Mouse (Mus musculus): ENCODE results near the gene Adamts17.

The Adamts17 gene

GRCm38 (mm10) chr7:66931291-66931690, 91.8 kb downstream of the Adamts17 start:
- DNase-seq (ENCODE audit: low read depth, low spot score), result no peak

- DNase-seq (ENCODE audit: low read depth, low spot score), result no peak
Observed at GRCm38 (mm10) chr7:66933251-66933650, 93.7 kb downstream of the Adamts17 start.

DNA sequence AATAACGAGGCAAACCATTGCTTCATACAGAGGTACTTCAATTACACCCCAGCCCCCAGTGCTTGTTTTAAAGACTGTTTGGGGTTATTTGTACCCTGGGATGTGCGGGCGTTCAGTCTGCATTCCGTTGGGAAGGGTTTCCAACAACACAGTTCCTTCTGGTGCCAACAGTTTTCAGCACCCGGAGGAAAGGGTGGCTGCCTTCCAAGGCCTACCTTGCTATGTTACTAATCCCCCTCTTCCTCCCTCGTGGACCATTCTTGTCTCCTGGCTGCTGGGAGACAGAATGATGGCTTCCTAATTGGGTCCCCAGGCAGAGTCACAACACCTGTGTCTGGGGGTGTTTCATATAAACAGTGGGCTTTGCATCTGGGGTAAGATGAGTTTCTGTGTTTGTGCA, 94.5 kb downstream of the Adamts17 start:
- no peak for DNase-seq (ENCODE audit: low read depth, low spot score)

DNA sequence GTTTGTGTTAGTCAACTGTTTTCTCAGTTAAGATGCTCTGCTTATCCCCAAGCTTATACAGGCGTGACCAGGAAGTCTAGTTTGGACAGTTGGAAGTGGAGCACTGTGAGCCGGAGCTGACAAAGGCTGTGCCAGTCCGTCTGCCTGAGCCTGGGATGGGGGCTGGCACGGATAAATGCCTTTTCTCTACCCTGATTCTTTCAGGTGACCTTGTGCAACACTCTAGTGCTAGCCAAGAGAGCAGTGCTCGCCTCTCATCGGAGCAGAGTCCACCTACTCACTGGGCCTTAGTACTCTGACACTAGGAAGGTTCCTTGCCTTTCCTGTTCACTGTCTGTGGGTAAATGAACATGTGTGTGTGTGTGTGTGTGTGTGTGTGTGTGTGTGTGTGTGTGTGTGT, 95.5 kb downstream of the Adamts17 start:
- no peak for DNase-seq (ENCODE audit: low read depth, low spot score)

GRCm38 (mm10) chr7:66936042-66936755, 96.7 kb downstream of the Adamts17 start:
- DNase-seq (ENCODE audit: low read depth, low spot score), result no peak

- DNase-seq (ENCODE audit: low read depth, low spot score), result no peak
Observed at GRCm38 (mm10) chr7:66936911-66937310, 97.4 kb downstream of the Adamts17 start.

GRCm38 (mm10) chr7:66938988-66939783, 99.7 kb downstream of the Adamts17 start:
- DNase-seq (ENCODE audit: low read depth, low spot score), result no peak

DNA sequence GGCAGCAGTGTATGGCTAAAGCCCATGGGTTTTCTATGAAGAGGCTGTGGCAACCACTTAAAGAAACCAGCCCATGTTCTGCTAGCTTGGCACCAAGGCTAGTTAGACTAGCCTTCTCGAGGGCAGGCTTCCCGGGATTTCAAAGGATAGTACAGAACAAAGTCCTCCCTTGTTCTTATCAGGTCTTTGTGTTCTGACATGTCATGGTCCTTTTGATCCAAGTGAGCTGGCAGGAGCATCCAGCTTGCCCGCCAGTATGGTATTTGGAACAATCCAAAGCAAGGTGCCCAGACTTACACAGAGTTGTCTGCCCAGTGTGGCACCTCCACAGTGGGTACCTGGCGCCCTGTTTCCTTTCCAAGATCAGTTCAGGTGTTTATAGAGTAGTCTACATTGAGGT, 101.2 kb downstream of the Adamts17 start:
- DNase-seq (ENCODE audit: low read depth, low spot score), result no peak

DNA sequence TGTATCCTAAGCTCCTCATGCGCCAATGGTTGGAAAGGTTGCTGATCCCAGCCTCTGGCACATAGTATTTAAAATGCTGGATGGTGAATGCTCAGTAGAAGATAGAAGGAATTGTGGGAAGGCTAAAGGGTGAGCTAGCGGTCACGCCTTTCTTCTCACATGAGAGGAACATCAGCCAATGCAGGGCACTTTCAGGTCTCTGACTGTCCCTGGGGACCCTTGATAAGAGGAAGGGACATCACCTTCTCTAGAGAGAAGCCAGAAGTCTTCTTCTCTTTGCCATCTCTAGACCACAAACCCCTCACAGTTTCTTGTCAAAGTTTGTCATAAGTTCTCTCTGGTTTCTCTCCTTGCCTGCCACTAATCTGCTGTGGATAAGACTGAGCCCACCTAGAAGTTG, 109.5 kb downstream of the Adamts17 start:
- DNase-seq (ENCODE audit: low read depth, low spot score), result no peak

- no peak for DNase-seq (ENCODE audit: low read depth, low spot score)
Observed at GRCm38 (mm10) chr7:66952921-66953320, 113.4 kb downstream of the Adamts17 start.

DNA sequence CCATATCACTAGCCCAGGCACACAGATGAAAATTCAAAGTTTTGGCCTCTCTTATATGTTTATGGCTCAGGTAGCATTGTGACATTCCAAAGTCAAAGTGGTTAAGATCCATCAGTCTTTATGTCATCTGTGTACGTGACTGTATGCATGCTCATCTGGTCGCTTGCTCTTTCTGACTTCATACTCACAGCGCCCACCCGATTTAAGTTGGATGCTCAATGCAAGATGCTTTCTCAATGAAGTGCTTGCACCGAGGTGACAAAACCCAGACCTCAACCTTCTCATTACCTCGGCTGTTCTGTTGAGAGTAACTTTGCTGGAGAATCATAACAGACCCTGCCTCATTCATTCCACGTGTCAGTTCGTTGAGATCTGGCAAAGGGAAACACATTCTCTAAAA, 114.5 kb downstream of the Adamts17 start:
- no peak for DNase-seq (ENCODE audit: low read depth, low spot score)

- DNase-seq (ENCODE audit: low read depth, low spot score), result no peak
Observed at GRCm38 (mm10) chr7:66954723-66955122, 115.2 kb downstream of the Adamts17 start.

DNA sequence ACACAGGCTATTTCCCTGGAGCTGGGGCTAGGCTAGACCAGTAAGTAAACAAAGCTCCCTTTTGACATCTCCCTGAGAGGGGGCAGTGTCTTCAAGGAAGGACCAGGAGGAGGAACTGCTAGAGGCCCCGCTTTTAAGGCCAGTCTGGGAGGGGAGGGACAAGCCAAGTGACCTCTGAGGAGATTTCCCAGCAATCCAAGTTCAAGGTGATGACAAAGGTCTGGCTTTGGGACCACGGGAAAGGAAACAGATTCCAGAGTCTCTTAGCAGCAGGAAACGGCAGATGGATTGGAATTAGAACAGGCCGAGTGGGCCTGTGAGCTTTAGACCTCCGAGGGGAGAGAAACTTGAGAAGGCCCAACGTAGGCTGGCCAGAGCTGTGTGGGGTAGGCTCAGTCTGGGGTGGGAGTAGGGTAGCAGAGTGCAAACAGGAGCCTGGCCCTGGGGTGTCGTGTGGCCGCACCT, 116.0 kb downstream of the Adamts17 start:
- no peak for DNase-seq (ENCODE audit: low read depth, low spot score)

- DNase-seq (ENCODE audit: low read depth, low spot score), result no peak
Observed at GRCm38 (mm10) chr7:66955978-66956377, 116.4 kb downstream of the Adamts17 start.

- DNase-seq (ENCODE audit: low read depth, low spot score), result no peak
Observed at GRCm38 (mm10) chr7:66957764-66958163, 118.2 kb downstream of the Adamts17 start.

GRCm38 (mm10) chr7:66960246-66961033, 120.9 kb downstream of the Adamts17 start:
- DNase-seq (ENCODE audit: low read depth, low spot score), result no peak

DNA sequence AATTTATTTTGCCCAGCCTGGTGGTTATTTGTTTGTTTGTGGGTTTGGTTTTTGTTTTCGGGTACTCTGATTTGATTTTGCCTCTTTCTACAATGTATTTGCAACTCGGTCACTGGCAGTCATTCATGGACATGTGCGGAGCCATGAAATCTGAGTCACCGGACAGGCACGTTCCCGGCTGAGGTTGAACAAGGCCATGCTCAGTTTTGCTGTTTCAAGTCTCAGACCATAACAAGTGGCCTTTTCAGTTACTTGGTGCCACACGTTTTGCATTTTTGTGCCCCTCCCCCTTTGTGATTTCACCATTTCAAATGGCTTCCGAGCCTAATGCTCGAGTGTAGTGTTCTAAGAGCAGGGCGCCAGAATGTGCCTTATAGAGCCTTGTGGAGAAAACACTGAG, 123.2 kb downstream of the Adamts17 start:
- DNase-seq (ENCODE audit: low read depth, low spot score), result no peak

DNA sequence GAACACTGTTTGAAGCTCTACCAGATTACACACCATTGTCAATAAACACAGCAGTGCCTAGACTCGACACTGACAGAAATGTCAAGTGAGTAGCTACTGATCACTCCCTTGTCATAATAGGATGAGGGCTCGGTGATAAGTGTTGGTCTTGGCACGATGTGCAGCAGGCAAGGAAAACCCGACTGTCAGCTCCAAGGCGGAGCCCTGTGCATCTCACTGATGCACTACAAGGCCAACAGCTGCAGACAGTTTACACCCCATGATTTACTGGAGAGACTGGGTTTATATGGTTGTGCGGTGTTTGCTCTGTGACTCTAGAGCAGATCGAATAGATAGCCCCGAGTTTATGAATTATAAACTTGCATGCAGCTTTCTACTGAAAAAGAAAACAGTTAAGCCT, 124.0 kb downstream of the Adamts17 start:
- no peak for DNase-seq (ENCODE audit: low read depth, low spot score)

- DNase-seq (ENCODE audit: low read depth, low spot score), result no peak
Observed at GRCm38 (mm10) chr7:66966541-66967205, 127.1 kb downstream of the Adamts17 start.

- no peak for DNase-seq (ENCODE audit: low read depth, low spot score)
Observed at GRCm38 (mm10) chr7:66967206-66967919, 127.8 kb downstream of the Adamts17 start.

DNA sequence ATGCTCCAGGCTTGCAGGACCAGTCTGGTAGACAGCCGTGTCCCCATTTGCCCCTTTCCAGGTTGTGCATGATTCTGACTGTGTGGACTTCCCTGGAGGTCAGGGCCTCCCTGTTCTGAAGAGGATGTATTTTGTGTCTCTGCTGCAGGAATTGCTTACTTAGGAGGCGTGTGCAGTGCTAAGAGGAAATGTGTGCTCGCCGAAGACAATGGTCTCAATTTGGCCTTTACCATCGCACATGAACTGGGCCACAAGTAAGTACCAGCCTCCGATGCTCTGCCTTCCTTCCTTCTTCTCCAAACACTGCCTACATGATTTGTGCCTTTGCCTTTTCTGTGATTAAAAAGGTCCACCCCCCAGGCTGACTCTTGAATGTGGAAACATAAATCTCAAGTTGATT, 129.1 kb downstream of the Adamts17 start:
- no peak for DNase-seq (ENCODE audit: low read depth, low spot score)
